Mouse (Mus musculus): Measurements from ENCODE around the gene Hoxb3. TPM values are rescaled to one million over a fixed set of nuclear protein-coding genes. Genes with fewer than 3 reads are reported as not detected.

The Hoxb3 gene
- not detected in 2 replicates for polyA plus RNA-seq (2012; rRNA removed)

DNA sequence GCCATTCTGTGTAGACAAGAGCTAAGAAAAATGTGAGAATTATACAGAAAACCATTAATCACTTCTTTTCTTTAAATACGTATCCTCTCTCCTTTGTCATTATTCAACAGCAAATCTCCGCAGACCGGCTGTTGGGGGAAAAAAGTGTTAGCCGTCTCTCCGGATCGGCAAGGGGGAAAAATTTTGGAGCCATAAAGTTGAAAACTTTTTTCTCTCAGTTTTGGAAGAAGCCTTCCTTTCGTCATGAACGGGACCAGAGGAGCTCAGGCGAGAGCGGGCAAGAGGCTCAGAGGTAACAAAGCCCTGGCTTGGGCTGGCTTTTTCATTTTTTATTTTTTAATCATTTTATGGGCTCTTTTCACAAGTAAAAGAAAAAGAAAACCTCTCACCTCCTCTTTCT is at the start of gene Hoxb3:
Gene Hoxb3 (plus strand): TSS at position 173 of the 400 bp plus-strand sequence.
- no peak for DNase-seq (ENCODE audit: extremely low spot score in 1 of 2, low spot score in 1 of 2)

DNA sequence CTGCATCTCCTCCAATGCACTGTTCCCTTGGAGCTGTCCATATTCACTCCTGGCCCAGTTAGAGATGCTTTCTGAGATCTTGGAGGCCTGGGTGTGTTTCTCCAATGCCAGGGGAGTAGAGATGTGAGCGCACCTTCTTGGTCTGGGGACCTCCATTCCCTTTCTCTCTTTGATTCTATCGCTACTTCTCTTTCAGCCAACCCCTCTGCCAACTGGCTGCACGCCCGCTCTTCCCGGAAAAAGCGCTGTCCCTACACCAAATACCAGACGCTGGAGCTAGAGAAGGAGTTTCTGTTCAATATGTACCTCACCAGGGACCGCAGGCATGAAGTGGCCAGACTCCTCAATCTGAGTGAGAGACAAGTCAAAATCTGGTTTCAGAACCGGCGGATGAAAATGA is 48.7 kb upstream of the Hoxb3 start:
- DNase-seq (ENCODE audit: extremely low spot score in 1 of 2, low spot score in 1 of 2) = no peak

DNA sequence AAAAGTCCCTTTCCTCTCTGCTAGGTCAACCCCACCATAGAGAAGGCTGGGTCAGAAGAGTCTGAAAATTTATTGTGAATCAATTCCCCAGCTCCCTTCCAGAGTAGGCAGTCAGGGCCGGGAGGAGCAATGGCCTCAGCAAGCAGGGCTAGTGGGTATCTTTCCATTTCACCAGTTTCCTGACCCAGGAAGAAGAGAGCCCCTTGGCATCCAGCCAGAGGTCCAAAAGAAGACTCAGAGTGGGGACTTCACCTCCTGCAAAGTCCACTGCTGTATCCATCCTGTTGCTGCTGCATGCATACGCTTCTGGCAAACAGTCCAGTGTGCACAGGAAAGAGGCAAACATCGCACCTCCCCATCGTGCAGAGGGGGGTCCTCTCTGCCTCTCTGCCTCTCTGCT is 47.2 kb upstream of the Hoxb3 start:
- no peak for DNase-seq (ENCODE audit: extremely low spot score in 1 of 2, low spot score in 1 of 2)

DNA sequence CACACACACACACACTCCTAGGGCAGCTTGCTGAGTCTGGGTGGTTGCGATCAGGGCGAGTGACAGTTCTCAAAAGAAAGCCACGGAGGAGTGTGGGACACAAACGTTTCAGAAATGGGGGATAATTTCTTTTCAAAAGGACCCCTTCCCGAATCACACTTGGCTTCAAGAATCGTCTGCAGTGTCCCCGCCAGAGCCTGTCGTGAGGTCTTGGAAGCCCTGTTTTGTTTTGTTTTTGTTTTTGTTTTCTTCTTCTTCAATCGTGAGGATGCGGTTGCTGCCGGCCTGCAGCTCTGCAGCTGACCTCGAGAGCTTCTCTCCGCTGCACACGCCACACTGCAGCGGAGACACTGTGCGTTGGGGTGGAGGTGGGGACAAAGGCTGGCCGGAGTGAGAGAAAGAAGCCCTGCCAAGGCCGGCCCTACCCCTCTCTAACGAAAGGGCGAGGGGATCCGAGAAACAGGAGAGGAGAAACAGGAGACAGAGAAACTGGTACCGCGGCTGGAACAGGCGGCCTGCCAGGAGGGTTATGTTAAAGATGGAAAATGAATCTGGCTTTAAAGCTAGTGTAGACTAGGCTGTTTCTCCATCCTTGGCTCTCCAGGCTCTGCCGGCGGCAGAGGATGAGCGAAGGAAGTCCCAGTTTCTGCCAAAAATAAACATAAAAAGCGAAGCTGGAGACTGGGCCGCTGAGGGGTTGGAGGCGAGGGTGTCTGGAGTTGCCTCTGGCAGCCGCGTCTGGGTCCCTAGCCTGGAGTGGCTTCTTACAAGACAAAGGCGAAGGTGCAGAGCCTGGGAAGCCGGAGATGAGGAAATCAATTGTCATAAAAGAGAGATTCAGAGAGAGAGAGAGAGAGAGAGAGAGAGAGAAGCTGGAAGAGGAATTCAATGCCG is 45.7 kb upstream of the Hoxb3 start:
- DNase-seq (ENCODE audit: extremely low spot score in 1 of 2, low spot score in 1 of 2) = no peak

DNA sequence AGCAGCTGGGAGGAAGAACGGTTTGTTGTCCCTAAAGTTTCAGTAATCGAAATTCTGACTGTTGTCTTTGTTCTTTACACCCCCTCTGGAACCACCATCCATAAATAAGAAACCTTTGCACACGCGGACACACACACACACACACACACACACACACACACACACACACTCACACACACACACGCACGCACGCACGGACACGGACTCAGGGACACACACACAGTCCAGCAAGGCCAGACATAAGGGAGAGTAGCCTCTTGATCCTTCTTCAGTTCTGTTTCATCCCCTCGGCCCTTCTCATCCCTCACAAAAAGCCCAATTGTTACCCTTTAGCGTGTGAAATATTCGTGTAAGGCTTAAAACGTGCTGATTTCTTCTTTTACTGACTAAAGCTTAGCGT is 44.8 kb upstream of the Hoxb3 start:
- no peak for DNase-seq (ENCODE audit: extremely low spot score in 1 of 2, low spot score in 1 of 2)

DNA sequence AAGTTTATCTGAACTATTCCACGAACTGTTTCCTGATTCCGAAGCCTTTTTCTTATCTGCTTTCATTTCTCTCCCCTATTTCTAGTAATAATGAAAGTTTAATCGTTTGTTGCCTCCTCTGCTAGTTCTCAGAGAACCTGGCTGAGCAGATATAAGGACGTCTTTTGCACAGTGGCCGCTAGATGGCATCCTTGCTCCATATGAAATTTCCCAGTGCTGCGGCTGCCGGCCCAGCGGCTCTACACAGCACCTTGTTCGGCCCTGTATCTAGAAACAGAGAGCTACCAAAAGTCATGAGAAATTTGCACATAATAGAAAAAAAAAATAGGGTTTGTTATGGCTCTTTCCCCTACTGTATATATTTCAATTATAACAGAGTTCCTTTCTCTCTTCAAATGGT is 44.4 kb upstream of the Hoxb3 start:
- DNase-seq (ENCODE audit: extremely low spot score in 1 of 2, low spot score in 1 of 2) = peak; percentile 59 to 94

DNA sequence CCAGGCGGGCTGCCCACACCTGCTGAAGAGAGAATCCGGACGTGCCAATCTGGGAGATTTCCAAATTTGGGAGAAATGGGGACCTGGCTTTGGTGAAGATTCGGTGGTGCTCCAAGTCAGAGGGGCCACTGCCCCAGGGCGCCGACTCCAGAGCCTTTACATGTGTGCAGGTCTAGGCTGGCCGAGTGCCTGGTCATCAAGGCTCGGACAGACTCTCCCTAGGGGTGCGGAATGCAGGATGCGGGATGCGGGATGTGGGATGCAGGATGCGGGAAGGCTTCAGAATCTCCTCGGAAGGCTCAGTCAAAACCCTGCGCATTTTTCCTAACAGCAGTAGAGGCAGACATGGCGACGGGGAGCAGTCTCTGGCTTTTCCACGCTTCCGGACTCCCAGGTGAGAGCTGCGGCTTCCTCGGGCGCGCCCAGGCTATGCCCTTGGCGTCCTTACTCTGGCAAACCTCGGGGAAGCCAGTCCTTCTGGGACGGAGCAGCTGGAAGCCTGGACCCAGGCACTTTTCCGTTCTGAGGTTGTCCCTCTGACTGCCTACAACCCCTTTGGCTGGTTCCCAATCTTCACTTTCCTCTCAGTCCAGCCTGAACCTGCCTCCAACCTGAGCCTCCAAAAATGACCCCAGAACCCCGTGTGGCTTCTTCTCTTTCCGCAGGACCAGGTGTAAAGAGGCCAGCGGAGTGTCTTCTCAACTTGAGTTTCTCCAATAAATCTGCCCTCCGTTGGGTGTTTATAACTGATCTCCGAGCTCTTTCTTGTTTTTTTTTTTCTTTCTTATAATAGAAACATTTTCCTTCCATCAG is 43.5 kb upstream of the Hoxb3 start:
- no peak for DNase-seq (ENCODE audit: extremely low spot score in 1 of 2, low spot score in 1 of 2)

DNA sequence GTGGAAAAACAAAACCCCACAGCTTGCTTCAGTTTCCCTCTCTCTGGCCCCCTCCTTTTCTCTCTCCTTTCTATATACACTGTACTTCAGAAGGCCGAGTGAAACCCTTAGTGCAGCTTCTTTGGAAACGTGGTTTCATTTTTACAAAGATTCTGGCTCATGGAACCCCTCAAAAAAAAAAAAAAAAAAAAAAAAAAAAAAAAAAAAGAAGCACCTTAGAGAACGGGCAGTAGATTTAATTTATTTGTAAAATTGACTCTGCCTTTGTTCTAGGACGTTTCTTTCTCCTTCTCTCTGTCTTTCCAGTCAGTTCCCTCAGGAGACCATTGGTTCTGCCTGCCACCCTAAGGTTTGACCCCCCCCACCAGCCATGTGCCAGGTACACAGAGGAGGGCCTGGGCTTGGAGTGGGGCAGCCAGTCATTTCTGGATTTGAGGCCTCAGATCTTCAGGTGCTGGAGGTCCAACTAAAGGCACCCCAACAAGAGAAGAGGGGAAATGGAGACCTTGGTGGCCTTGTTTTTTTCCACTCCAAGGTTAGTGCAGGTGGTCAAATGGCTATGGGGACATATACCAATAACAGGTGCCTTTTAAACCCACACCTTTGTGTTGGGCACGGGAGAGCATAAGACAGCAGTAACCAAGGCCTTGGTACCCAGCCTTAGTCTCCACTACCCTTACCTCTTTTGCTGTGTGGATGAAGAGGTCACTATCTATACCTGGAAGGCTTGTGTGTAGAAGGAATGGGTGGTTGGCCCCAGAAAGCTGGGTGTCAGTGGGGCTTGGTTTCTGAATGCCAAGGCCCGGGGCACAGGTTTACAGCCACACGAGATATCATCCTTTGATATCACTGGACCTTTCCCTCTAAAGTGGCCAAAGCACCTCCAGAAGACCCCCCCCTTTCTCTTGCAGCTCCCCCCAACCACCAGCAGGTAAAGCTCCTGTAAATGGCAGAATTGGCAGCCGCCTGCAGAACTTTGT is 42.4 kb upstream of the Hoxb3 start:
- no peak for DNase-seq (ENCODE audit: extremely low spot score in 1 of 2, low spot score in 1 of 2)

DNA sequence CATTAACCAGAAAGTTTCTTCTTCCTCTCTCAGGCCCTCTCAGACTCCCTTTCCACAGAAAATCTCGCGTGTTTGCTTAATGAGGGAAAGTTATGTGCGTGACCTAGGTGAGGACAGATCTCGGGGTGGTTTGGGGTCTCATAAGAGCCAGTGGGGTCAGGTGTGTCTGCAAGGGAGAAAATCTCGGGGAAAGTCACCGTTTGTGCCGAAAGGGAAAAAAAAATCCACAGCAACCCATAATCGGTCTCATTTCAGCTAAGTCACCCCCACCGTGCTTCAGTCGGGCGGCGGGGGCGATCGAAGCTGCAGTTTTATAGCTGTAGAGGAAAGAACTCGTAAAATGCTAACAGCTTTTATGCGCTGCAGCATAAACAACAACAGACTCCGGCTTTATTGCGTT is 41.7 kb upstream of the Hoxb3 start:
- no peak for DNase-seq (ENCODE audit: extremely low spot score in 1 of 2, low spot score in 1 of 2)

DNA sequence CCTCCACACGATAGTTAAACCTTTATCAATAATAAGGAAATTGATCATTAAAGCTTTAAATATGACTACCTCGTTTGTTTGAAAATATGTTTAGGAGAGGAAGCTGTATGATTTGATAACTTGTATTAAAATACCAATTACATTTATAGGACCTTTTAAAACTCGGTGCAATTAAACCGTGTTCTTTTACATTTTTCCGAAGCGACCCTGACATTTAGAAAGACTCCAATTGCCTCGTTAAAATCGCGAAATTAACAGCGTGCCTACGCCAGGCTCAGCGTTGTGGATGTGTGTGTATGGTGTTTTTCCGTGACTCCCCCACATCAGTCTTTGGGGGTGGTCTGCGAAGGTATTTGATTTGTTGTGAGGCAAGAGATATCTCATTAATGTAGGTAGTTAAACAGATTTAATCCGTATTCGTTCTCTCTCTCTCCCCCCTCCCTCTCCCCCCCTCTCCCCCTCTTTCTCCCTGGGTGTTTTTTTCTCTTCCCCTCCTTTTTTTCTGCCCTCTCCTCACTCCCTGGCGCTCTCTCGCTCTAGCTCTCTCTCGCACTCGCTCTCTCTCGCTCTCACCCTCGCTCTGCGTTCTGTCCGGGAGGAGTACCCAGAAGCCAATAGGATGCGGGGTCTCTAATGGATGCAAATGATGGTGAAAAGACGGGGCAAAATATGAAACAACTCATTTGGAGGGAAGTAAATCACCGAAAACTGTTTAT is 41.1 kb upstream of the Hoxb3 start, which contains the start of gene Hoxb8:
Gene Hoxb8 (plus strand): TSS at position 51 of the 716 bp plus-strand sequence.
- DNase-seq (ENCODE audit: extremely low spot score in 1 of 2, low spot score in 1 of 2) = no peak

DNA sequence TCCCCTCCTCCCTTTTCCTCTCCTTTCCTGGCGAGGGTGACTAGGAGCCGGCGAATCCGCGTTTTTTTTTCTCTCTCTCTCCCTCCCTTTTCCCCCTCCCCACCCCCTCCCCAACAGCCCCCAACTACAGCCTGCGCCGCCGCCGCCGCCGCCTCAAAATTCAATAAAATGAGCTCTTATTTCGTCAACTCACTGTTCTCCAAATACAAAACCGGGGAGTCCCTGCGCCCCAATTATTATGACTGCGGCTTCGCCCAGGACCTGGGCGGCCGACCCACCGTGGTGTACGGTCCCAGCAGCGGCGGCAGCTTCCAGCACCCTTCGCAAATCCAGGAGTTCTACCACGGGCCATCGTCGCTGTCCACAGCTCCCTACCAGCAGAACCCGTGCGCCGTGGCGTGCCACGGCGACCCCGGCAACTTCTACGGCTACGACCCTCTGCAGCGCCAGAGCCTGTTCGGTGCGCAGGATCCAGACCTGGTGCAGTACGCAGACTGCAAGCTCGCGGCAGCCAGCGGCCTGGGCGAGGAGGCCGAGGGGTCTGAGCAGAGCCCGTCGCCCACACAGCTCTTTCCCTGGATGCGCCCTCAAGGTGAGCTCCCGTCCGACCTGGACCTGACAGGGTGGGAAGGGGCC is 40.2 kb upstream of the Hoxb3 start:
- DNase-seq (ENCODE audit: extremely low spot score in 1 of 2, low spot score in 1 of 2) = no peak

DNA sequence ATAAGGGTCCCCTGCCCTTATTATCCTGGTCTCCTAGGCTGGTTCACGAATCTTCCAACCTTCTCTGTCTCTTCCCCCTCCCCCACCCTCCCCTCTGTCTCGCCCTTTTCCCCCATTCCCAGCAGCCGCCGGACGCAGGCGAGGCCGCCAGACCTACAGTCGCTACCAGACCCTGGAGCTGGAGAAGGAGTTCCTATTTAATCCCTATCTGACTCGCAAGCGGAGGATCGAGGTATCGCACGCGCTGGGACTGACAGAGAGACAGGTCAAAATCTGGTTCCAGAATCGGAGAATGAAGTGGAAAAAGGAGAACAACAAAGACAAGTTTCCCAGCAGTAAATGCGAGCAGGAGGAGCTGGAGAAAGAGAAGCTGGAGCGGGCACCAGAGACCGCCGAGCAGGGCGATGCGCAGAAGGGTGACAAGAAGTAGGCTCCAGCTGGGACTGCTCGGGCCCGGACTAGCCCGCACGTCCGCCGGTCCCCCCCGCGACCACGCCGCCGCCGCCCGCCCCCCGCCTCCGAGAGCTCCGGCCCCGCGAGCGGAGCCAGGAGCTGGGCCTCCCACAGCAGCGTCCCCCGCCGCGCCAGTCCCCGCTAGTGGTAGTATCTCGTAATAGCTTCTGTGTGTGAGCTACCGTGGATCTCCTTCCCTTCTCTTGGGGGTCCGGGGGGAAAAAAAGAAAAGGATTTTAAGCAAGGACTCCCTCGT is 38.9 kb upstream of the Hoxb3 start:
- DNase-seq (ENCODE audit: extremely low spot score in 1 of 2, low spot score in 1 of 2) = no peak

DNA sequence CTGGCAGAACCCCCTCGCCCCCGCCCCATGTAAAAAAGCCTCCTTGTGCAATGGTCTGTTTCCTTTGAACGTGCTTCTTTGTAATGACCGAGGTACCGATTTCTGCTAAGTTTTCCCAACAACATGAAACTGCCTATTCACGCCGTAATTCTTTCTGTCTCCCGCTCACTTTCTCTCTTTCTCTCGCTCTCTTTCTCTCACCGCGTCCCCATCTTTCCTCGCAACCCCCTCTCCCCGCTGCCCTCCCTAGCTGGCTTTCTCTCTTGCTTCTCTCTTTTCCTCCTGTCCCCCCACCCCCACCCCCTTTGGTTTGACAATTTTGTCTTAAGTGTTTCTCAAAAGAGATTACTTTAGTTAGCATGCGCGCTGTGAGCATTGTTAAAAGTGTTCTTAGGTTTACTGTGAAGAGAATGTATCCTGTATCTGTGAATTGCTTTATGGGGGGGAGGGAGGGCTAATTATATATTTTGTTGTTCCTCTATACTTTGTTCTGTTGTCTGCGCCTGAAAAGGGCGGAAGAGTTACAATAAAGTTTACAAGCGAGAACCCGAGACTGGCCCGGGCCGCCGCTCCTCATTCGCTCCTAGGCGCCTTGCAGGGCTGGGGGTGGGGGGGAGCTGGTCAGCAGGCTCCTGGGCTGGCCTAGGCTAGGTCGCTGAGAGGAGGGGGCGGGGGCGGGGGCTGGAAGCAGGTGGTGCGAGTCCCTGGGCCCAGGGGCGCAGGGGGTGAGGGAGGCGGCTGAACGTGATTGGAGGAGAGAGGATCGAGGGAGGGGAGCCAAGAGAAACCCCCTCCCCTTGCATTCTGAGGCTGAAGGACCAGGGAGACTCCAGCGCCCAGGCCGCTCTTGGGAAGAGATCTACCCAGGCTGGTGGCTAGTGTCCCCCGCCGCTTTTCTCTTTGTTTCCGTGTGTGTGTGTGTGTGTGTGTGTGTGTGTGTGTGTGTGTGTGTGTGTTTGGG is 38.1 kb upstream of the Hoxb3 start:
- DNase-seq (ENCODE audit: extremely low spot score in 1 of 2, low spot score in 1 of 2) = no peak

DNA sequence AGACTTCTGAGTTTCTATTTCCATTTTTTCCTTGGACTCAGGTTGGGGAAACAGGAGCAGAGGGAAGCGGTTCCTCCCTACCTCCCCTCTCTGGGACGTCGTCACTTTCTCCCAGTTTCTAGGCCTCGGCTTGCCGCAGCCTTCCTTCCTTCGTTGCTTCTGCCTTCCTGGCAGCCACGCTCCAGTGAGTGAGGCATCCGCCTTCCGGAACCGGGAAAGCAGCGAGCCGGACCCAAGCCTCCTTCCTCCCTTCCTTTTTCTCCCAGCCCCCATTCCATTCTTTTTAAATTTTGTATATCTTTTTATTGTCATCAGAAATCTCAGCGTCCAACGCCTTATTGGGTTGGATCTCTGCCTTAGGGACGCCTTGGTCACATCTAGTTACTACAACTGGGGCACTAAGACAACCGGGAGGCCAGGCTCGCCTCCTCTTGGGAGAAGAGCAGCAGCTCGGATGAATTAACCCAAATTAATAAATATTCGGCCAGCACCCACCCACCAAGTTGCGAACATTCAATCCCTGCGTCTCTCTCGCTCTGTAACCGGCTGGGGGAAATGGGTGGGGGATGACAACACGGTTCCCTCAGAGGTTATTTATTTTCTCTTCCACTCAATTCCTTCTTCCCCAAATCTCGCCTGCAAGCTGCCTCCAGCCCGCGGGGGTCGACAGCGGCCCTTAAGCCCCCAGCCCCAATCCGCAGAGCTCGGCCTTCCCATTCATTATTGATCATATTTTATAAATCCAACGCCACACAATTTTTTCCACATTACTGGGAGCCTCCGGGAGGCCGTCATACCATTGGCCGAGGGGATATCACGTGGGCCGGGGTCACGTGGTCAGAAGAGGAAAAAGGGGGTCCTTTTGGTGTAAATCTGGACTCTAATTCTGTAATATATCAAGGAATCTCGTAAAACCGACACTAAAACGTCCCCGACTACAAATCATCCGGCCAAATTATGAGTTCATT is 37.1 kb upstream of the Hoxb3 start, which contains the start of gene Hoxb7:
Gene Hoxb7 (plus strand): TSS at position 853 of the 968 bp plus-strand sequence.
- no peak for DNase-seq (ENCODE audit: extremely low spot score in 1 of 2, low spot score in 1 of 2)

DNA sequence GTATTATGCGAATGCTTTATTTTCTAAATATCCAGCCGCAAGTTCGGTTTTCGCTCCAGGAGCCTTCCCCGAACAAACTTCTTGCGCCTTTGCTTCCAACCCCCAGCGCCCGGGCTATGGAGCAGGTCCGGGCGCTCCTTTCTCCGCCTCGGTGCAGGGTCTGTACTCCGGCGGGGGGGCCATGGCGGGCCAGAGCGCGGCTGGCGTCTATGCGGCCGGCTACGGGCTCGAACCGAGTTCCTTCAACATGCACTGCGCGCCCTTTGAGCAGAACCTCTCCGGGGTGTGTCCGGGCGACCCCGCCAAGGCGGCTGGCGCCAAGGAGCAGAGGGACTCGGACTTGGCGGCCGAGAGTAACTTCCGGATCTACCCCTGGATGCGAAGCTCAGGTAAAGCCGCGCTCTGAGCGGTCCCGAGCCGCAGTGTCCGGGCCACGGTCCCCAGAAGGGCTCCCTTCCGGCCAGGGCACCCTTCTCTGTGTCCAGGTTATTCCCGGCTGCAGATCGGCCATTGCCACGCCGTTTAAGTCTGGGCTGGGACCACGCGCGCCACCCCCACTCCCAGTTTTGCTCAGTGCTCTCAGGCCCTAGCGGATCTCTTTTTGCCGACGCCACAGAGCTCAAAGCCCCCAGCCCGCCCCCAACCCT is 36.3 kb upstream of the Hoxb3 start:
- DNase-seq (ENCODE audit: extremely low spot score in 1 of 2, low spot score in 1 of 2) = no peak

DNA sequence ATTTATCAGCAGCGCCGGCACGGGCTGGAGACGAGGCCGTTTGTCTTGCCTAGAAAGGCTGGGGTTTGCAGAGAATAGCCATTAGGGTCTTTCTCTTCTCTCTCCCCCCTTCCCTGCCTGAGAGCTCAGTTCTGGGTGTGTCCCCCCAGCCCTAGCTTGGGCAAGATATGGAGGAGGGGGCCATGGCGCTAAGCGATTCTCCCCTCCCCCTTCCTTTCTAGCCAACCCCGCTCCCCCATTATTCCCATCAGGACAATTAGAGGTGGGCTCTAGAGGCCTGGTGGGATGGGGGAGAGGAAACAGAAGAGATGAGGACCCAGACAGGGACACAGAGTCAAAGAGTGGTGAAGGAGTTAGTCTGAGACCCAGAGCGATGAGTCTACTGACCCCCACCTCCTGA is 35.7 kb upstream of the Hoxb3 start:
- DNase-seq (ENCODE audit: extremely low spot score in 1 of 2, low spot score in 1 of 2) = no peak
